Mouse (Mus musculus) A20 (cell line): ENCODE measurements around the gene Klk1b1.
"Not testable (repeated sequence)": the region's sequence is repeated elsewhere in the genome, so short reads cannot be mapped to it uniquely, and the experiment has no call there.

Experiments
- DNase-seq: peaks from one replicate; pipeline ENCODE4 v3.0.0-alpha.2; 2011; ENCODE audit warnings: low read depth, low spot score

Klk1b1 gene

GRCm38 (mm10) chr7:43966451-43966850 is at the start of gene Klk1b1:
Gene Klk1b1 (plus strand): TSS chr7:43966751.
- no peak for DNase-seq

- no peak for DNase-seq
Measured at GRCm38 (mm10) chr7:43918426-43918825, 48.1 kb upstream of the Klk1b1 start.

- no peak for DNase-seq
Measured at GRCm38 (mm10) chr7:43918871-43919270, 47.7 kb upstream of the Klk1b1 start.

GRCm38 (mm10) chr7:43919559-43920451 is 46.7 kb upstream of the Klk1b1 start:
- peak; percentile 84 for DNase-seq

GRCm38 (mm10) chr7:43920582-43920981 is 46.0 kb upstream of the Klk1b1 start:
- peak; percentile 46 for DNase-seq

GRCm38 (mm10) chr7:43921087-43921486 is 45.5 kb upstream of the Klk1b1 start:
- no peak for DNase-seq

GRCm38 (mm10) chr7:43921941-43922340 is 44.6 kb upstream of the Klk1b1 start:
- no peak for DNase-seq

- DNase-seq: peak; percentile 57
Measured at GRCm38 (mm10) chr7:43925985-43926384, 40.6 kb upstream of the Klk1b1 start.

- DNase-seq: peak; percentile 71
Measured at GRCm38 (mm10) chr7:43928521-43928920, 38.0 kb upstream of the Klk1b1 start.

- DNase-seq: no peak
Measured at GRCm38 (mm10) chr7:43932337-43932736, 34.2 kb upstream of the Klk1b1 start.

- DNase-seq: no peak
Measured at GRCm38 (mm10) chr7:43933440-43933839, 33.1 kb upstream of the Klk1b1 start, which contains the start of gene Klk15. Gene Klk15 (plus strand): TSS chr7:43933740.

- no peak for DNase-seq
Measured at GRCm38 (mm10) chr7:43934747-43935146, 31.8 kb upstream of the Klk1b1 start.

GRCm38 (mm10) chr7:43936551-43936950 is 30.0 kb upstream of the Klk1b1 start:
- DNase-seq: no peak

GRCm38 (mm10) chr7:43942293-43942692 is 24.3 kb upstream of the Klk1b1 start:
- DNase-seq: not testable (repeated sequence)

GRCm38 (mm10) chr7:43944727-43945264 is 21.8 kb upstream of the Klk1b1 start:
- DNase-seq: no peak

GRCm38 (mm10) chr7:43950364-43950763 is 16.2 kb upstream of the Klk1b1 start, which contains the start of gene Klk1b8:
Gene Klk1b8 (plus strand): TSS chr7:43950664.
- no peak for DNase-seq

- no peak for DNase-seq
Measured at GRCm38 (mm10) chr7:43952703-43953102, 13.8 kb upstream of the Klk1b1 start.

GRCm38 (mm10) chr7:43967058-43967457 is 507 bp downstream of the Klk1b1 start:
- peak; percentile 10 for DNase-seq

GRCm38 (mm10) chr7:43967612-43968011 is 1.1 kb downstream of the Klk1b1 start:
- DNase-seq: no peak

- DNase-seq: not testable (repeated sequence)
Measured at GRCm38 (mm10) chr7:43975761-43976160, 9.2 kb downstream of the Klk1b1 start, which contains the start of gene Klk1b9. Gene Klk1b9 (plus strand): TSS chr7:43976061.

- no peak for DNase-seq
Measured at GRCm38 (mm10) chr7:43985657-43986056, 19.1 kb downstream of the Klk1b1 start.

- not testable (repeated sequence) for DNase-seq
Measured at GRCm38 (mm10) chr7:43994821-43995220, 28.3 kb downstream of the Klk1b1 start.

- DNase-seq: not testable (repeated sequence)
Measured at GRCm38 (mm10) chr7:43995577-43995976, 29.0 kb downstream of the Klk1b1 start, which contains the start of gene Klk1b11. Gene Klk1b11 (plus strand): TSS chr7:43995877.
